Mouse (Mus musculus) megakaryocyte, embryonic 14.5 days (primary cell): ENCODE data around the gene Srrm4.

Source experiments
- FLI1 ChIP-seq: IDR thresholded peaks from 2 replicates; pipeline ENCODE4 v1.6.1; 2012; ENCODE audit warnings: low read length, inconsistent platforms, mixed read lengths
- GATA1 ChIP-seq: IDR thresholded peaks from 3 replicates; pipeline ENCODE4 v1.6.1; 2012; ENCODE audit warnings: mixed read lengths, low read length, inconsistent platforms, borderline replicate concordance

- no peak for TF ChIP-seq FLI1
- TF ChIP-seq GATA1, result no peak
Measured at GRCm38 (mm10) chr5:116485069-116485468, 106.5 kb downstream of the Srrm4 start.
